Mouse (Mus musculus) central nervous system, embryonic 11.5 days (tissue): Measurements from ENCODE around the gene Unc13b. TPM values are rescaled to one million over a fixed set of nuclear protein-coding genes. Genes with fewer than 3 reads are reported as not detected.

ENCODE experiments used
- polyA plus RNA-seq: library from polyadenylated mRNA; depleted of rRNA; stranded (reverse); fragments of >200 nt; gene quantifications from 2 replicates; pipeline ENCODE4 v1.2.3, GENCODE M21; 2012; rRNA removed

Unc13b gene
- 30.4 and 42.7 TPM in 2 replicates for polyA plus RNA-seq

DNA sequence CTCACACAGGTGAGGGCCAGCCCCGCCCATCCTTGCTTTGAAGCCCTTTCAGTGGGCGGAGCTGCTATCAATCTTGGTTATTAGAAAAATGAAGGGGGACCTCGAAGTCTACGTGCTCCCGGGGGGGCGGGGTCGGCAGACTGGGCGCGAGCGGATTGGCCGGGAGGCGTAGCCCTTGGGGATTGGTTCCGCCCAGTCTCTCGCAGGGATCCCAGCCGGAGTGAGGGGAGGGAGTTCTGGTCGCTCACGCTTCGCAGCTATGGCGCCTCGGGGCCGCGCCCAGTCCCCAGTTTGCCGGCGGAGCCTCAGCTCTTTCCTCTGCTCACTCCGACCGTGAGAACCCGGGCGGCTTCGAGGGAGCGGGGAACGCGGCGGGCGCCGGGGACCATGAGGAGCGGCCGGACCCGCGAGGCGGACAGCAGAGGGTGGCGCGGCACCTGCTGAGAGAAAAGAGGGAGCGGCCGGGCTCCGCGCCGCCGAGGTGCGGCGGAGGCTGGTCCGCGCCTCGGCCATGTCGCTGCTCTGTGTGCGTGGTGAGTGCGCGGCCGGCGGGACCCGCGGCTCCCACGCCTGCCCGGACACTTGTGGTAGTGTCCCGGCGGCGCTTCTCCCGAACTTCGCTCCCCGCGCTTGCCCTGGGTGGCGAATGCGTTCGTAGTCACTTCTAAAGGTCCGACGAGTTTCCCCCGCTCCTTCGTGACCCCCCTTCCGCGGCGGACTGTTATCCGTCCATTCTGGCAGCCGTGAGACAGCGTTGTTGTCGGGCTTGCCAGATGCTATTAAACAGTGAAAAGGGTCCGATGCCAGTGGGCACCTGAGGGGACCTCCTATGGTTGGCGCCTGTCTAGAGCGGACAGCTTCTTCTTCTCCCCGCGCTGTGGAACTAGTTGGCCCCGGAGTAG is at the start of gene Unc13b:
TSS of gene Unc13b (plus strand) at position 201 of the 902 bp plus-strand sequence.

DNA sequence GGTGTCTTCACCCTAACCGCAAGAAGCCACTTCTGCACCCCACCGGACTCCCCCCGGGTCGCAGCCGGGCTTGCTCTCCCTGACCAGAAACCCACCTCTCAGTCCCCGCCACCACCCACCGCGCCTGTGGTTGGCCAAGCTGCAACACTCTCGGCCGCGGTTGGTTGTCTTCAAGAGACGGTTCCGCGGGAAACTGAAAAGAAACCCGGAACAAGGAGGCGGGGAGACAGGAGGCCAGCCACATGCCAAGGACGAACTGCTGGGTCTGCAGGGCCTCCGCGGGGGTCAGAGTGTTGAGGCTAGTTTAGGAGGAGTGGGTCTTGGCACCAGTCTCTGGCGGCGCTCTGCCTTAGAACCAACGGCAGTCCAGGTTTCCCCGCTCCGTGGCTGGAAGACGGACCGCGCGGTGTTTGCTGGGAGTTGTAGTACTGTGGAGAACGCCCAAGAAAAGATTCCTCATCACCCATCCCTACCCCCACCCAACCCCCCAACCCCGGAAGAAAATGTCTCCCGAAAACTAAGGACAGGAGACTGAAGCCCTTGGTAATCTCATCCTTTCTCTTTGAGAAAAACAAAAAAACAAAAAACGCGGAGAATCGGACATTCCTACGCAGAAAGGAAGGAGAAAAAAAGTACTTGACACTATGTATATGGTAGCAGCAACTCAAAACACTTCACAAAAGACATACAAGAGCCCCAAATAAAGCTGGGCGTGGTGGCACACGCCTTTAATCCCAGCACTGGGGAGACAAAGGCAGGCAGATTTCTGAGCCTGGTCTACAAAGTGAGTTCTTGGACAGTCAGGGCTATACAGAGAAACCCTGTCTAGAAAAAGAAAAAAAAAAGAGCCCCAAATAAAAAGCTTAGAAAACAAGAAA is 48.4 kb upstream of the Unc13b start, which contains the start of gene Fancg:
TSS of gene Fancg (minus strand) at position 346 of the 878 bp plus-strand sequence.

GRCm38 (mm10) chr4:43025084-43025960 is 33.4 kb upstream of the Unc13b start, which contains the start of gene Pigo:
Pigo (minus strand) TSS chr4:43025819.

DNA sequence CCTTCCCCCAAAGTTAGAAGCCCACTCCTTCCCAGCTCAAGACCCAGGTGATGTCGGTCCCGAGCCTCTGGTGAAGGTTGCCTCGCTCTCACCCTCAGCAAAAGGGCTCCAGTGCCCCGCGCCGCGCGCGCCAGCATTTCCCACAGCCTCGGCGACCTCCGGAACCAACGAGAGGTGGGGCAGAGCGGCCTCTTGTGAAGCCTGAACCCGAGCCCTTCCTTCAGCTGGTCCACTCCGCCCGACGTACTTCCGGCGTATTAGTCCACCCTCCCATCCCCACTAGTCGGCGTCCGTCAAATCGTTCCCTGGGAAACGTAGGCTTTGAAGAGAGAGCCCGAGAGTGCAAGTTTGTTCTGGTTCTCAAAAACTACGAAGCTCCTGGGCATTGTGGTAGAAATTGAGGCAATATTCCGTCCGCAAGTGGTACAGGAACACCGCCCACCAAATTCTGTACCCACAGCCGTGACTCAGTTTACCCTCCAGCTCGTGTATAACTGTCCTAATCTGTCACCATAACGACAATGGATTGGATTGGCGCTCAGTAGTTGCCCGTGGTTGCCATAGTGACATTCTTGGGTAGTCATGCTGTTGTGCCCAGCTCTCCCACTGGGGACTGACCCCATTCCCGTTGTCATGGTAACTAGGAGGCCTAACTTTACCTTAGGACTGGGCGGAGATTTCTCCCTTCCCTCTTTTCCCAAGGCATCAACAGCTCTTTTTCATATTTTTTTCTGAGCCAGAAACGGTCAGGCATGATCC is 27.3 kb upstream of the Unc13b start, which contains the start of gene Stoml2:
TSS of gene Stoml2 (minus strand) at position 474 of the 759 bp plus-strand sequence.

DNA sequence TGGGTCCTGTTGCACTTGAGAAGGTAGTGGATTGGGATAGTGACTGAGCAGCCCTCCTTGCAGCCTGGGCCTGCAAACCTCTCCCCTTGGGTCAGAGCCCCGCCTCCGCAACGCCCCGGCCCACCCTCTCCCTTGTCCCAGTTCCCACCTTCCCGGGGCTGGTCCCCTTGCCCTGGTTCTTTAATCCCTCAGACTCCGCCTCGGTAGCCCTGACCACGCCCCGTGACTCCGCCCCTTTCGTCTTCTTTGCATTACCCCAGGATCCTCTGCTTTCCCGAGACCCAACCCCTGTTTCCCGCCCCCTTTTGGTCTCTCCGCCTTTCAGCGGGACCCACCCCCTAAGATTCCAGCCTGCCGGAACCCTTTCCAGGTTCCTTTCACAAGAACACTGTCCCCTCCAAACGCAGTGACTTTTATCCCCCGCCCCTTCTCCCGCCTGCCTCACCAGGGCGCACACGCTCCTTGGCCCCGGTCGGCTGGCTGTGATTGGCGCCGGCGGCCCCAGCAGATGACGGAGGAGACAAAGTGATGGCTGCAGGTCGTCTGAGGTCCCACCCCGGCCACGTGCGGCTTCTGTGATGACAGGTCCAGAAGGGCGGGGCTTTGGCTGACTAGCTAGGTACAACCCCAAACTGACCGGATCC is 13.0 kb upstream of the Unc13b start, which contains the start of gene Fam214b:
TSS of gene Fam214b (minus strand) at position 562 of the 644 bp plus-strand sequence.

DNA sequence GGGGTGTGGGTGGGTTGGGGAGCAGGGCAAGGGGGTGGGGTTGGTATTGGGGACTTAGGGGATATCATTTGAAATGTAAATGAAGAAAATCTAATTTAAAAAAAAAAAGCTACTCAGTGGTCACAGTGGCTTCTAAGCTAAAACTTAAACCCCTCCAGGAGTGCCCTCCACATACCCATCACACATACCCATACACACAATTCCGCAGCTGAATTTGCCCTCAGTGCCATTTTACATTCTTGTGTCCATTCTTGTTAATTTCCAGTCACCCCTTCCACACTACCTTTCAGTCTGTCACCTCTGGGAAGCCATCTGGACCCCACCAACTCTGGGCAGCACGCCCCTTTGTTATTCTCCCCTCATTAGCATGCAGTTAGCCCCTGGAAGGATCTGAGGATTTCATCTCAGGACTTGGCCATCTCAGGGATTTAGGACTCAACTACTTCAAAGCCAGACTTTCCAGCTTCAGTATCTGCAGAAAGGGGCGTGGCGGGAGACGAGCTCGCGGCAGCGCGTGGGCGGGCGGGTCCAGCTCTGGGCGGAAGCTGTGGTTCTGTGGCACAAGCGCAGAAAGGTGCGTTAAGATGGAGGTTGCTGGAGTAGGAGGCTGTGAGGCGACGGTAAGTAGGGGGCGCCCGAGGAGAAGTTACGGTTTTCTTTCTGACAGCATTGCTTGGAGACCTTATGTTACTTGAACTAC is 208.0 kb downstream of the Unc13b start, which contains the start of gene Atp8b5:
TSS of gene Atp8b5 (plus strand) at position 537 of the 700 bp plus-strand sequence.

Other genes starting within 250 kb of the Unc13b start
- gene Fam205a1, start 205.1 kb upstream of the Unc13b start, polyA plus RNA-seq = 0.02 and 0.06 TPM in 2 replicates
- not detected in 2 replicates for gene Gm12394, start 202.2 kb upstream of the Unc13b start, polyA plus RNA-seq
- gene Fam205c, start 184.7 kb upstream of the Unc13b start, polyA plus RNA-seq = not detected in 2 replicates
- 5.0 and 5.8 TPM in 2 replicates for gene Phf24, start 142.3 kb upstream of the Unc13b start, polyA plus RNA-seq
- 31.6 and 35.2 TPM in 2 replicates for gene Dnajb5, start 109.1 kb upstream of the Unc13b start, polyA plus RNA-seq
- gene 1700022I11Rik, start 89.3 kb upstream of the Unc13b start, polyA plus RNA-seq = 0.29 TPM in 1 of 2 replicates, not detected in the other
- gene Vcp, start 58.4 kb upstream of the Unc13b start, polyA plus RNA-seq = 316 and 331 TPM in 2 replicates
- 23.3 and 25.9 TPM in 2 replicates for gene Fancg, start 48.4 kb upstream of the Unc13b start, polyA plus RNA-seq
- gene Pigo, start 33.1 kb upstream of the Unc13b start, polyA plus RNA-seq = 24.8 and 26.7 TPM in 2 replicates
- gene Stoml2, start 27.2 kb upstream of the Unc13b start, polyA plus RNA-seq = 158 and 191 TPM in 2 replicates
- 29.5 and 34.3 TPM in 2 replicates for gene Fam214b, start 12.7 kb upstream of the Unc13b start, polyA plus RNA-seq
- 0.83 and 0.85 TPM in 2 replicates for gene Atp8b5, start 208.2 kb downstream of the Unc13b start, polyA plus RNA-seq